Mouse (Mus musculus) liver, embryonic 16.5 days (tissue): Measurements from ENCODE around the gene Adamtsl5. TPM values are rescaled to one million over a fixed set of nuclear protein-coding genes. Genes with fewer than 3 reads are reported as not detected.

Source experiments
- ATAC-seq: fragments of 200-750 bp; cut with Nextera tagmentation; 2 replicates; pipeline ENCODE4 v1.8.0; 2017; ENCODE audit warnings: low read depth, mild to moderate bottlenecking, moderate number of reproducible peaks, moderate library complexity
- H3K27ac ChIP-seq: fragments of 300-500 bp; sonication (generic); 2 replicates; pipeline ENCODE4 v1.5.1; 2014; ENCODE audit warnings: mild to moderate bottlenecking, low read length
- H3K27me3 ChIP-seq: fragments of 300-500 bp; sonication (generic); 2 replicates; pipeline ENCODE4 v1.6.1; 2014; ENCODE audit warnings: low read depth, low read length, mixed read lengths; ENCODE audit not compliant: control insufficient read depth, insufficient read depth
- H3K36me3 ChIP-seq: fragments of 300-500 bp; sonication (generic); 2 replicates; pipeline ENCODE4 v1.6.1; 2014; ENCODE audit warnings: mild to moderate bottlenecking; ENCODE audit not compliant: control insufficient read depth, insufficient read depth
- H3K4me1 ChIP-seq: fragments of 300-500 bp; sonication (generic); 2 replicates; pipeline ENCODE4 v1.6.1; 2014; ENCODE audit warnings: low read depth, low read length, mixed read lengths; ENCODE audit not compliant: control insufficient read depth
- H3K4me2 ChIP-seq: fragments of 300-500 bp; sonication (generic); 2 replicates; pipeline ENCODE4 v1.6.1; 2014; ENCODE audit warnings: low read depth, low read length, mixed read lengths
- H3K4me3 ChIP-seq: fragments of 300-500 bp; sonication (generic); 2 replicates; pipeline ENCODE4 v1.5.1; 2014; ENCODE audit warnings: low read depth, mild to moderate bottlenecking, low read length
- H3K9ac ChIP-seq: fragments of 300-500 bp; sonication (generic); 2 replicates; pipeline ENCODE4 v1.6.1; 2014; ENCODE audit warnings: low read depth, low read length
- H3K9me3 ChIP-seq: fragments of 300-500 bp; sonication (generic); replicated peaks from 2 replicates; pipeline ENCODE4 v1.6.1; 2016; ENCODE audit warnings: low read length; ENCODE audit not compliant: control insufficient read depth
- whole genome bisulfite sequencing: fragments of 180-500 bp; shearing (Covaris S2); extraction: QIAGEN DNeasy Blood & Tissue Kit; methylation state at CpG from one replicate; pipeline ENCODE4 v1.1.7; 2014; ENCODE audit not compliant: insufficient replicate concordance; 5-methylcytosine and 5-hydroxymethylcytosine counted together
- polyA plus RNA-seq: library from polyadenylated mRNA; unstranded; fragments of >200 nt; fragmentation: Nextera tagmentation; extraction: Ambion mirVana; gene quantifications from 2 replicates; pipeline ENCODE4 v1.2.1, GENCODE M21; 2015

Gene Adamtsl5
- polyA plus RNA-seq, 1 experiment from 2014 or later: 2.2 TPM

DNA sequence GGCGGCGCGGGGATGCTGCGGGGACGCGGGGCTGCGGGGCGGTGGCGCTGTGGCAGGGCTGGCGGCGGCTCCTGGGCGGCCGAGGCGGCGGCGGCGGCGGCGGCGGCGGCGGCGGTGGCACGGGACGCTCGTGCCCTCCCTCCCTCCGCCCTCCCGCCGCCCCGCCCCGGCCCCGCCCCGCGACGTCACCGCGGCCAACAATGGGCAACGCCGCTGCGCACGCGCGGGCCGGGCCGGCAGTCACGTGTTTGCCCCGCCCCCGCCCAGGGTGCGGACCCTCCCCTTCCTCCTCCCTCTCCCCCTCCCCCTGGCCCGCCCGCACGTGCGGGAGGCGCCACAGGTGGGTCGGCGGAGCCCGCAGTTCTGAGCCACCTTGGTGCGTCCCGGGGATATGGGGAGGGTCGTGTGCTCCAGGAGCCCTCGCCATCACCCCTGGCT lies 39.3 kb upstream of the Adamtsl5 start, which contains the start of gene Mex3d:
Gene Mex3d, minus strand, starts transcription at position 138 of the 438 bp plus-strand sequence.
- peaks cover 6% of the 10 kb centered on the region for H3K27me3 ChIP-seq
- peaks cover 13% of the 10 kb centered on the region for H3K36me3 ChIP-seq
- peaks cover 53% of the 10 kb centered on the region for H3K4me1 ChIP-seq
- peak within 1 kb of the TSS; percentile 77 for H3K9ac ChIP-seq
- ATAC-seq: peak; percentile 66
- peak within 1 kb of the TSS; percentile 29; the same call in 1 of the 2 replicates for H3K27ac ChIP-seq
- WGBS: 0% methylated on average over 10 of the region's 61 CpGs
- peak within 1 kb of the TSS; percentile 74 for H3K4me3 ChIP-seq
- peak within 1 kb of the TSS; percentile 99 for H3K4me2 ChIP-seq
- H3K9me3 ChIP-seq: no peaks in the 10 kb centered on the region

DNA sequence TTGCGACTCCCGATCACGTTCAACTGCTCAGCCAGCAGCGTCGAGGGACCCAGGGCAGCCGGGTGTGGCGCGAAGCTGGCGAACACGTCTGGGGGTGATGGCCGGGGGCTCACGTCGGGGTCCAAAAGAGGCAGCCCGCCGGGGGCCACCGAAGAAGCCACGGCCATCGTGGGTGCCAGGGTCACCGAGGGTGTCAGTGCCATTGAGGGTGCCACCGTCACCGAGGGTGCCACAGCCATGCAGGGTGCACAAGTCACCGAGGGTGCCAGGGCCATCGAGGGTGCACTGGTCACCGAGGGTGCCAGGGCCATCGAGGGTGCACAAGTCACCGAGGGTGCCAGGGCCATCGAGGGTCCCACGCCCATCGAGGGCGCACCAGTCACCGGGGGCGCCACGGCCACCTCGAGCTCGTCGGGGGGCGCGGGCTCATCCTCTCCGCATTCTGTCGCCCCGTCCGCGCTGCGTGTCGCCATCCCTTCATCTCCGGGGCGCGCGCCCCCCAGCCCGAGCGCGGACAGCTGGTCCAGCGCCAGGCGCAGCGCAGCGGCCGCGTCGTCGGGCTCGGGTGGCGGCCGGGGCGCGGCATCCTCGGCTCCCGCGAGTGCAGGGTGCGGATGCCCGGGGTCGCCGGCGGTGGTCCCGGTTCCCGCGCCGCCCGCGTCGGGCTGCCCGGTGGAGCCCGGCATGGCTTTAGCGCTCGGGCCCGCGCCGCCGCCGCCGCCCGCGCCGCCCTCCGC lies 38.7 kb upstream of the Adamtsl5 start:
- peaks cover 53% of the 10 kb centered on the region for H3K4me1 ChIP-seq
- H3K9ac ChIP-seq: peak overlapping the region; percentile 77
- no peaks in the 10 kb centered on the region for H3K9me3 ChIP-seq
- H3K27me3 ChIP-seq: peaks cover 6% of the 10 kb centered on the region
- WGBS: under 1% methylated on average over 71 of the region's 94 CpGs
- peak; percentile 11; the same call in 1 of the 2 replicates for ATAC-seq
- H3K27ac ChIP-seq: no peak overlapping the region
- peak overlapping the region; percentile 74 for H3K4me3 ChIP-seq
- peak overlapping the region; percentile 99 for H3K4me2 ChIP-seq
- H3K36me3 ChIP-seq: peaks cover 12% of the 10 kb centered on the region

DNA sequence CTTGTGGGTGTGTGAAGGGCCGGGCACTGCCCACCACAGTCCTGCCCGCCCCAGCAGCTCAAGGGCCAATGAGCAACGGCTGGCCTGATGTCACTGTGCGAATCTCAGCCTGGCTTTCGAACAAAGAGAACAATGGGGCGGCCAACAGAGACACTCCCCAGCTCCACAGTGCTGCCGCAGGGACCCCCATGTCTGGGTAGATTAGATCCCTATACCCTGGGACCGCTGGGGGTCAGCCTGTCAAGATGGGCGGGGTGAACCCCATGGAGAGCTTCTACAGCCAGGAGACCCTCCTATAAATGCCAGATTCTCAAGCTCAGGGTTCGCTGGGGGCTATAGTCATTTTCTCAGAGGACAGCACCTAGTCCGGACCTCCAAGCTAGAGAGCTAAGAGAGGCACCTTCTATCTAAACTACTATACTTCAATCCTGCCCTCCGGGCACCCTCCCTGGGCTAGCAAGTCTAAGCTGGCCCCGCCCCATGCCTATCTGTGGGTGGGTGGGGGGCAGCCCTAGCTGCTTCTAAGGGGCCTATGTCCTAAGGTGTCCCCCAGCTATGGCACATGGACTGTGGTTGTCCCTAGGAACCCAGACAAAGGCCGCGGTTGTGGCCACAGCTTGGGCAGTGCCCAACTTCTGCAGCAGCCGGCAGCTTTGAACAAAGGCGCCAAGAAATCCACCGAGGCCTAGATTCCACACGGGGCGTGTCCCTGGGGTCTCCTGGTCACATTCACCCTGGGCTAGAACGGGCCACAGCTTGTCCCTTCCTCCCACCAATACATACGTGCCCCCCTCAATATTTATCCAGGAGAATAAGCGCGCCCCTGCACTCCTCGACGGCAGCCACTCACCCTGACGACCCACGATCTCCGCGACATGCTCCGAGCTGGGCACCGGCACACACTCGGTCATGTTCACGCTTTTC lies 37.9 kb upstream of the Adamtsl5 start:
- Histone ChIP-seq H3K27ac (no peak overlapping the region), H3K4me1 (peaks cover 53% of the 10 kb centered on the region), H3K9ac (peak overlapping the region; percentile 77), H3K9me3 (no peaks in the 10 kb centered on the region), H3K4me2 (peak overlapping the region; percentile 99), H3K36me3 (peaks cover 14% of the 10 kb centered on the region), H3K4me3 (peak overlapping the region; percentile 74), H3K27me3 (peaks cover 6% of the 10 kb centered on the region)
- 15% methylated on average over 34 of the region's 34 CpGs for WGBS
- ATAC-seq: no peak

DNA sequence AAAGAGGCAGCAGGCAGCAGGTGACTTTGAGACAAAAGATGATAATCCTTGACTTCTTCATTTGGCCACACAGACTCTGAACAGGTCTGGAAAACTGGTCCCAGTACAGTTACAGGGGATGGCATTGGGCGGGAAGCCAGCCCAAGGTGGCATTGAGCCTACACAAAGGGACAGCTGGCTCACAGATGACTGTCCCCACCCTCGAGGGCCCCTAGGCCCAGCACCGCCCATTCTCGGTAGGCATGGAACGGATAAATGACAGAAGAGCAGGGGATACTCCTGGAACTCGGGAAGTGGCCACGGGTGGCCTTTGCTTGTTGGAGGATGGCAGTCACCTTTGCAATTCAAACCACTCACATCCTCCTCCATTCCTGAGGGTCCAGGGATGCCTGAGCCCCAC lies 37.1 kb upstream of the Adamtsl5 start:
- peaks cover 17% of the 10 kb centered on the region for H3K36me3 ChIP-seq
- peak overlapping the region; percentile 77; the same call in 1 of the 2 replicates for H3K9ac ChIP-seq
- H3K9me3 ChIP-seq: no peaks in the 10 kb centered on the region
- peaks cover 53% of the 10 kb centered on the region for H3K4me1 ChIP-seq
- H3K27ac ChIP-seq: peak overlapping the region; percentile 69
- H3K4me2 ChIP-seq: peak overlapping the region; percentile 99
- H3K27me3 ChIP-seq: peaks cover 6% of the 10 kb centered on the region
- ATAC-seq: no peak
- H3K4me3 ChIP-seq: peak overlapping the region; percentile 74; the same call in 1 of the 2 replicates
- 36% methylated on average over 7 of the region's 7 CpGs for WGBS

DNA sequence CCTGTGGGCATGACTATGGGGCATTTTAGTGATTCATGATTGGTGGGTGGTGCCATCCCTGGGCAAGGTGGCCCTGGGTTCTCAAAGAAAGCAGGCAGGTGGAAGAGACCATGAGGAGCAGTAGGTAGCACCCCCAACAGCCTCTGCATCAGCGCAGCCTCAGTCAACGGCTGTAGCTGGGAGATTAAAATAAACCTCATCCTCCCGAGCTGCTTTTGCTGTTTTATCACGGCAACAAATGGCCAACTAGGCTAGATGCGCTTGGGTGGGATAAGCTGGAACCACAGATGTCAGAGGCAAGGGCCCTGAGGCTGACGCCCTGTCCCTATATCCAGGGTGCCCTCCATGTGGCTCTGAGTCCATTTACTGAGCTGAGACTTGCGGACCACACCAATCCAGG lies 36.5 kb upstream of the Adamtsl5 start:
- Histone ChIP-seq H3K9ac (0 out of 2 replicates have a peak overlapping the region, but pooled peaks have one; percentile 4), H3K36me3 (peaks cover 17% of the 10 kb centered on the region), H3K27ac (peak overlapping the region; percentile 69), H3K4me3 (0 out of 2 replicates have a peak overlapping the region, but pooled peaks have one; percentile 8), H3K4me2 (peak overlapping the region; percentile 99), H3K27me3 (peaks cover 6% of the 10 kb centered on the region), H3K9me3 (no peaks in the 10 kb centered on the region), H3K4me1 (peaks cover 53% of the 10 kb centered on the region)
- 33% methylated on average over 7 of the region's 7 CpGs for WGBS
- peak; percentile 55 for ATAC-seq

DNA sequence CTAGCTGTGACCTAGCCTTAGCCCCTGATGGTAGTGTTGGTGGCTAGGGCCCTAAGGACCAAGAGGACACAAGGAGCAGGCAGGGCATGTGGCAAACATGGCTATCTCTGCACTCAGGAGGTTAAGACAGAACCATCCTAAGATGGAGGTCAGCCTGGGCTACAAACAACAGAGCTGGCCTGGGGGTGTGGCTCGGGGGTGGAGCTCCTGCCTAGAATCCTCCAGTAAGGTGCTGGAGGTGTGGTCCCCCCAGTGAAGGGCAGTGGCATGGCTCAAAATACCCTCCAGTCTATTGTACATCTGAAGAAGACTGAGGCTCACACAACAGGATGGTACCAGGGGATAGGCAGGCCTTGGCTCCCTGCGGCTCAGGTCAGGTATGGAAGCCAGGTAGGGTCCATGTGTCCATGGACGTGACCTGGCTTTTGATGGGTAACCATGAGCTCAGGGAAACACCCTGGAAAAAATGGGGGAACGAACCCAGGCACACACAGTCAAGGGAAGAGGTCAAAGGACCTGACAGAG lies 36.0 kb upstream of the Adamtsl5 start:
- peaks cover 53% of the 10 kb centered on the region for H3K4me1 ChIP-seq
- no peaks in the 10 kb centered on the region for H3K9me3 ChIP-seq
- 67% methylated on average over 4 of the region's 4 CpGs for WGBS
- no peak overlapping the region for H3K4me3 ChIP-seq
- H3K27me3 ChIP-seq: peaks cover 6% of the 10 kb centered on the region
- H3K9ac ChIP-seq: no peak overlapping the region
- 0 out of 2 replicates have a peak overlapping the region, but pooled peaks have one; percentile 99 for H3K4me2 ChIP-seq
- no peak overlapping the region for H3K27ac ChIP-seq
- ATAC-seq: no peak
- peaks cover 17% of the 10 kb centered on the region for H3K36me3 ChIP-seq

DNA sequence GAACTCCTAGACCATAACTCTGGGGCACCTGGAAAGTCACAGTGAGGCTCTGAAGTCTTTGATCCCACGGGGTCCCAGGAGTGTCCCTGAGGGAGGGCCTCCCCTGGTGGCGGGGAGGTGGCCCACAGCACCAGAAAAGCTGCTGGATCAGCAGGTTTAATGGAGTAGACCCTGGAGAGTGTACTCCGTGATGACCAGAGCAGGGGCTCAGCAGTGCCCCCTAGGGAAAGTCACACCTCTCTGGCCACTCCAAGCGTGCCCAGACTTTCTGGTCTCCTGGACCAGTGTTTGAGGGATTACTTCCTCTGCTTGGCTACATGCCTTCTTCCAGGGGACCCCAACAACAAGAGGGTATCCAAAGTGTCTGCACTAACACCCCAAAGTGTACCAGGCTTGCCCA lies 35.2 kb upstream of the Adamtsl5 start:
- WGBS: 74% methylated on average over 4 of the region's 4 CpGs
- Histone ChIP-seq H3K4me3 (no peak overlapping the region), H3K9me3 (no peaks in the 10 kb centered on the region), H3K27ac (peak overlapping the region; percentile 5; the same call in 1 of the 2 replicates), H3K36me3 (peaks cover 17% of the 10 kb centered on the region), H3K4me1 (peaks cover 47% of the 10 kb centered on the region), H3K27me3 (peaks cover 6% of the 10 kb centered on the region), H3K9ac (no peak overlapping the region), H3K4me2 (no peak overlapping the region)
- ATAC-seq: no peak

DNA sequence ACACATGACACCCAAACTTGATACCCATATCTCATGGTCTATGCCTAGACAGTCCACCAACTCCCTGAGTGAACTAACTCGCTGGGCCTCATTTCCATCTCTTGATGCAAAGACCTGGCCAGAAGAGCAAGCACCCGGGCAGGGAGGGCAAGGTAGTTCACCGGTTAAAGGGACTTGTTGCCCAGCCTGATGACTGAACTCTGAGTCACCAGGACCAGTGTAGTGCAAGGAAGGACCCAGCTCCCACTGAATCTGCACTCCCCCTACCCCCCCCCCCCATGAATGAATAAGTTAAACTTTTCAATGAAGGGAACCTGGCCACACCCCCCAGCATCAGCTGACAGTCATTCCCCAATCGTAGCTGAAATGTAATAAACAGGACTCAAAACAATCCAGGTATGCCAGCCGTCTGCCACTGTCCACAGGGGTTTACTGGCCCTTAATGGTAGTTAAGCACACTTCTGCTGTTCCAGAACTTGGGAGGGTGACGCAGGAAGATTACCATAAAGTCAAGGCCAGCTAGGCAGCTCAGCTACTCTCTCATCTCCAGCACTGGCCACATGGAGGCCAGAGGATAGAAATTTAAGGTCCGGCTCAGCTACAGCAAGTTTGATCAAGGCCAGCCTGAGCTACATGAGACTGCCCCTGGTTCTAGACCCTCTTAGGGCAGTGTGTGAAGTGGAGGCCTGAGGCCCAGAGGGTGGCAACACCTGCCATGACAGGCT lies 34.6 kb upstream of the Adamtsl5 start:
- no peak overlapping the region for H3K9ac ChIP-seq
- no peak for ATAC-seq
- H3K4me3 ChIP-seq: no peak overlapping the region
- H3K9me3 ChIP-seq: no peaks in the 10 kb centered on the region
- 81% methylated on average over 7 of the region's 7 CpGs for WGBS
- H3K4me1 ChIP-seq: peaks cover 41% of the 10 kb centered on the region
- no peak overlapping the region for H3K4me2 ChIP-seq
- peaks cover 6% of the 10 kb centered on the region for H3K27me3 ChIP-seq
- no peak overlapping the region for H3K27ac ChIP-seq
- H3K36me3 ChIP-seq: peaks cover 17% of the 10 kb centered on the region
